Mouse (Mus musculus) heart, postnatal 0 days (tissue): ENCODE results near the gene 4933428G20Rik. TPM values are rescaled to one million over a fixed set of nuclear protein-coding genes. Genes with fewer than 3 reads are reported as not detected.

Source experiments
- ATAC-seq: fragments of 200-750 bp; cut with Nextera tagmentation; 2 replicates; pipeline ENCODE4 v1.8.0; 2017; ENCODE audit warnings: low read depth, moderate number of reproducible peaks, moderate library complexity; ENCODE audit not compliant: insufficient read depth
- DNase-seq: peaks from one replicate; pipeline ENCODE4 v3.0.0-alpha.2; 2016; ENCODE audit warnings: low spot score
- H3K27ac ChIP-seq: fragments of 300-500 bp; sonication (generic); 2 replicates; pipeline ENCODE4 v1.5.1; 2014; ENCODE audit warnings: low read depth, mild to moderate bottlenecking
- H3K27me3 ChIP-seq: fragments of 300-500 bp; sonication (generic); 2 replicates; pipeline ENCODE4 v1.6.1; 2014; ENCODE audit warnings: low read length, mixed read lengths; ENCODE audit not compliant: control insufficient read depth, insufficient read depth
- H3K36me3 ChIP-seq: fragments of 300-500 bp; sonication (generic); replicated peaks from 2 replicates; pipeline ENCODE4 v1.6.1; 2014; ENCODE audit warnings: low read length, mixed read lengths; ENCODE audit not compliant: control insufficient read depth, insufficient read depth
- H3K4me1 ChIP-seq: fragments of 300-500 bp; sonication (generic); 2 replicates; pipeline ENCODE4 v1.6.1; 2014; ENCODE audit warnings: antibody characterized with exemption; ENCODE audit not compliant: control insufficient read depth, insufficient read depth
- H3K4me2 ChIP-seq: fragments of 300-500 bp; sonication (generic); 2 replicates; pipeline ENCODE4 v1.6.1; 2014; ENCODE audit warnings: low read depth, mild to moderate bottlenecking, low read length, moderate library complexity
- H3K4me3 ChIP-seq: fragments of 300-500 bp; sonication (generic); 2 replicates; pipeline ENCODE4 v1.5.1; 2014; ENCODE audit warnings: low read depth, low read length
- H3K9ac ChIP-seq: fragments of 300-500 bp; sonication (generic); replicated peaks from 2 replicates; pipeline ENCODE4 v1.6.1; 2014; ENCODE audit warnings: low read depth, low read length, mixed read lengths
- H3K9me3 ChIP-seq: fragments of 300-500 bp; sonication (generic); replicated peaks from 2 replicates; pipeline ENCODE4 v1.6.1; 2016; ENCODE audit warnings: low read length; ENCODE audit not compliant: control insufficient read depth
- CTCF ChIP-seq: IDR thresholded peaks from 2 replicates; pipeline ENCODE4 v1.5.1; 2016; ENCODE audit warnings: antibody characterized with exemption, control low read depth, low read depth
- EP300 ChIP-seq: IDR thresholded peaks from 2 replicates; pipeline ENCODE4 v1.6.1; 2016; ENCODE audit warnings: antibody characterized with exemption, low read depth
- WGBS: fragments of 180-500 bp; shearing (Covaris S2); extraction: QIAGEN DNeasy Blood & Tissue Kit; methylation state at CpG from one replicate; pipeline ENCODE4 v1.1.7; 2014; 5-methylcytosine and 5-hydroxymethylcytosine counted together
- polyA plus RNA-seq: library from polyadenylated mRNA; unstranded; fragments of >200 nt; fragmentation: Nextera tagmentation; extraction: Ambion mirVana; gene quantifications from 2 replicates; pipeline ENCODE4 v1.2.1, GENCODE M21; 2015
- total RNA-seq: library from RNA; depleted of rRNA; stranded (reverse); fragments of >200 nt; gene quantifications from 2 replicates; pipeline ENCODE4 v1.2.3, GENCODE M21; 2014; ENCODE audit warnings: low replicate concordance

4933428G20Rik gene
- total and polyA plus RNA-seq, 2 experiments from 2014 or later: 0.45 TPM; not detected in 1

DNA sequence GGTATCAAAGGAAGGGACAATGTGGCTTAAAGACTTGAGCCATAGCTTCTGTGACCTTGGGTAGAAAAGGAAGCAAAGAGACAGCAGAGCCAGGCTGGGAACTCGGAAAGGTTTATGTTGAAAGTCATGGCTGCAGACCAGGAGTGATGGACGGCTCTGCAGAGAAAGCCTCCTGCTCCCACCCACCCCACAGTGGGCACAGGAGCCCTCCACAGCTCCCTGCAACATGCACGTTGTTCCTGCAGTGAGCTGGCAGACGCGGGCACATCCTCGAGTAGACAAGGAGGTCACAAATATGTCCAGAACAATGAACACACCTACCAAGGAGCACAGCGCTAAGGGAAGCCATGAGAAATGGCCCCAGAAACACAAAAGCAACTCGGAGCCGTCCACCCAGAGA, 43.7 kb upstream of the 4933428G20Rik start:
- no peak for TF ChIP-seq EP300
- TF ChIP-seq CTCF: no peak
- ATAC-seq (no peak), DNase-seq (no peak)
- peaks cover 93% of the 10 kb centered on the region for H3K27me3 ChIP-seq
- no peaks in the 10 kb centered on the region for H3K9me3 ChIP-seq
- 0 out of 2 replicates have a peak, but pooled peaks cover 5% of the 10 kb centered on the region for H3K4me1 ChIP-seq
- no peak overlapping the region for H3K27ac ChIP-seq
- no peak overlapping the region for H3K4me2 ChIP-seq
- H3K36me3 ChIP-seq: no peaks in the 10 kb centered on the region
- no peak overlapping the region for H3K9ac ChIP-seq
- H3K4me3 ChIP-seq: no peak overlapping the region
- WGBS: 72% methylated on average over 9 of the region's 9 CpGs

GRCm38 (mm10) chr11:97543181-97543733, 43.1 kb upstream of the 4933428G20Rik start:
- Histone ChIP-seq H3K4me3 (no peak overlapping the region), H3K36me3 (no peaks in the 10 kb centered on the region), H3K4me1 (0 out of 2 replicates have a peak, but pooled peaks cover 5% of the 10 kb centered on the region), H3K4me2 (no peak overlapping the region), H3K27ac (no peak overlapping the region), H3K27me3 (peaks cover 91% of the 10 kb centered on the region), H3K9me3 (no peaks in the 10 kb centered on the region), H3K9ac (no peak overlapping the region)
- TF ChIP-seq EP300: no peak
- TF ChIP-seq CTCF: no peak
- ATAC-seq: no peak
- DNase-seq: no peak
- 39% methylated on average over 12 of the region's 12 CpGs for WGBS

DNA sequence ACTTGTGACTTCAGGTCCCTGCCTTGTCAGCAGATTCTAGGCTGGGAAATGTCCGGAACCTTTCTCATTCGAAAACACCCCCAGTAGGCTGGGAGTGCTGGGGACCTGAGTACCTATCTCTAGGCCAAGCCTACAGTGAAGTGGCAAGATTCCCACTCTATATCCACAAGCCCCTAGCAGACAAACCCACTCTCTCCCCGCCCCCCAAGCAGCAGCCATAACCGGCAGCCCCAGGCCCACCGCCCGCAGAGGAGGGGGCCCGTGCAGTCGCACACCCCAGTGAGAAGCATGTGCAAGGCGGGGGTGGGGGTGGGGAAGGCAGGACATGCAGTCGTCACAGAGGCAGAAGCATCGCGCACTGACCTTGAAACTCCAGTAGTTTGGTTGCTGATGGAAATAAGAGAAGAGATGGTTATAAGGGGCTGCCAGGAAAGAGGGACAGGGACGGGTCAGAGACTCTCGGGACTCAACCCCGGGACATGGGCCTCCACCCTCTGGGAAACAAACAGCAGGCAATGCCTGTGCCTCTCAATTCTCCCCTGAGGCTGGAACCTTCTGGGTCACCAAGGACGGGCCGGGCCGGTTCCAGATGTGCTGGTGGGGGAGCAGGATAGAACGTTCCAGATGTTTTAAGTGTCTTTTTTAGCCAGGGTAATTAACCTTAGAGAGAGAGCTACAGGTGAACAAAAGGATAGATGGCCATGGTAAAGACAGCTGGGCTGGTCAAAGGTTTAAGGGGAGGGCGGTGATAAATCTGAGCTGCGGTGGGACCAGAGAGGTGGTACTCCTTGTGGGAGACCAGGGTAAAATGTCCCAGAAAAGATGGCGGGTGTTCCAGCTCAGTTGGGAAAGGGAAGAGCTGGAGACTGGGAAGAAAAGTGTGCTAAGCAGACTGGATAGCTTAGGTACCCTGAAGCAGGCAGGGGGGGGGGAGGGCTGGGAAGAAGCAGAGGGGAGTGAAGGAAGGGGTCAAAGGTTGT, 42.3 kb upstream of the 4933428G20Rik start:
- 81% methylated on average over 22 of the region's 22 CpGs for WGBS
- H3K36me3 ChIP-seq: no peaks in the 10 kb centered on the region
- H3K9me3 ChIP-seq: no peaks in the 10 kb centered on the region
- no peak overlapping the region for H3K9ac ChIP-seq
- DNase-seq (no peak), ATAC-seq (no peak)
- H3K27me3 ChIP-seq: peaks cover 91% of the 10 kb centered on the region
- 0 out of 2 replicates have a peak, but pooled peaks cover 5% of the 10 kb centered on the region for H3K4me1 ChIP-seq
- no peak overlapping the region for H3K4me3 ChIP-seq
- no peak for TF ChIP-seq CTCF
- TF ChIP-seq EP300: no peak
- H3K27ac ChIP-seq: no peak overlapping the region
- H3K4me2 ChIP-seq: no peak overlapping the region

DNA sequence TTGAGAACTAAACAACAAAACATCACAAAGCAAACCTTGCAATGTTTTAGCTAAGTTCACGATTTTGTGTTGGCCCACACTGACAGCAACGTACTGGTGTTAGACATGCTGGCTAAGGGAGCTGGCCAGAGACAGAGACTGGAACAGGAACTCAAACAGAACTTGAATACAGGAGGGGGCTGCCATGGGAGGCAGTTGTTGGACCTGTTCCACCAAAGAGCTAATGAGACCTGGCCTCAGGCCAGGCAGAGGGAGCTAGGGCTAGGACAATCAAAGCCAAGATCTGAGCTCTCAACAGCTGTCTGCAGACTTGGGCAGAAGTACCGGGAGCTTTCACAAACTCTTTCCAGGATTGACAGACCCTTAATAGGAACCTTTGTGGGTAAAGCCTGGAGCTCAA, 40.5 kb upstream of the 4933428G20Rik start:
- Histone ChIP-seq H3K4me3 (no peak overlapping the region), H3K4me2 (no peak overlapping the region), H3K4me1 (peaks cover 7% of the 10 kb centered on the region; the same call in 1 of the 2 replicates), H3K9ac (no peak overlapping the region), H3K9me3 (no peaks in the 10 kb centered on the region), H3K27ac (no peak overlapping the region), H3K27me3 (peaks cover 91% of the 10 kb centered on the region), H3K36me3 (no peaks in the 10 kb centered on the region)
- 30% methylated on average over 3 of the region's 3 CpGs for WGBS
- ATAC-seq (no peak), DNase-seq (no peak)
- no peak for TF ChIP-seq CTCF
- TF ChIP-seq EP300: no peak

GRCm38 (mm10) chr11:97540136-97540535, 40.0 kb upstream of the 4933428G20Rik start:
- 70% methylated on average over 3 of the region's 3 CpGs for WGBS
- peaks cover 7% of the 10 kb centered on the region; the same call in 1 of the 2 replicates for H3K4me1 ChIP-seq
- peaks cover 91% of the 10 kb centered on the region for H3K27me3 ChIP-seq
- H3K27ac ChIP-seq: no peak overlapping the region
- DNase-seq (no peak), ATAC-seq (no peak)
- H3K9me3 ChIP-seq: no peaks in the 10 kb centered on the region
- H3K36me3 ChIP-seq: no peaks in the 10 kb centered on the region
- no peak overlapping the region for H3K4me3 ChIP-seq
- TF ChIP-seq CTCF (no peak), EP300 (no peak)
- no peak overlapping the region for H3K4me2 ChIP-seq
- H3K9ac ChIP-seq: no peak overlapping the region
